Mouse (Mus musculus) lung, adult 2 months (tissue): ENCODE results near the gene Galnt16. TPM values are rescaled to one million over a fixed set of nuclear protein-coding genes. Genes with fewer than 3 reads are reported as not detected.

Source experiments
- DNase-seq: peaks from one replicate; pipeline ENCODE4 v3.0.0; 2022
- H3K4me1 ChIP-seq: fragments of 200-500 bp; 2 replicates; pipeline ENCODE4 v1.6.1; 2011; ENCODE audit warnings: low read length; ENCODE audit not compliant: control insufficient read depth, insufficient read depth
- H3K4me3 ChIP-seq: fragments of 200-500 bp; replicated peaks from 2 replicates; pipeline ENCODE3; 2011; ENCODE audit warnings: low read depth, mild to moderate bottlenecking, control low read depth, low read length; ENCODE audit errors: extremely low read depth
- CTCF ChIP-seq: fragments of 200-500 bp; IDR thresholded peaks from 2 replicates; pipeline ENCODE4 v1.5.1; 2011; ENCODE audit warnings: mild to moderate bottlenecking, low read length, control low read depth; ENCODE audit not compliant: insufficient read depth
- POLR2A ChIP-seq: fragments of 200-500 bp; IDR thresholded peaks from 2 replicates; pipeline ENCODE4 v1.6.1; 2011; ENCODE audit warnings: low read depth, mild to moderate bottlenecking, control low read depth, low read length, borderline replicate concordance; ENCODE audit errors: extremely low read depth
- WGBS: fragments of 180-500 bp; shearing (Covaris S2); methylation state at CpG from one replicate; pipeline ENCODE4 v1.1.7; 2018; 5-methylcytosine and 5-hydroxymethylcytosine counted together
- polyA plus RNA-seq: library from polyadenylated mRNA; depleted of rRNA; stranded (reverse); fragments of >200 nt; gene quantifications from 2 replicates; pipeline ENCODE4 v1.2.3, GENCODE M21; 2012; rRNA removed

The Galnt16 gene
- polyA plus RNA-seq, 1 experiment = 2.6 TPM

DNA sequence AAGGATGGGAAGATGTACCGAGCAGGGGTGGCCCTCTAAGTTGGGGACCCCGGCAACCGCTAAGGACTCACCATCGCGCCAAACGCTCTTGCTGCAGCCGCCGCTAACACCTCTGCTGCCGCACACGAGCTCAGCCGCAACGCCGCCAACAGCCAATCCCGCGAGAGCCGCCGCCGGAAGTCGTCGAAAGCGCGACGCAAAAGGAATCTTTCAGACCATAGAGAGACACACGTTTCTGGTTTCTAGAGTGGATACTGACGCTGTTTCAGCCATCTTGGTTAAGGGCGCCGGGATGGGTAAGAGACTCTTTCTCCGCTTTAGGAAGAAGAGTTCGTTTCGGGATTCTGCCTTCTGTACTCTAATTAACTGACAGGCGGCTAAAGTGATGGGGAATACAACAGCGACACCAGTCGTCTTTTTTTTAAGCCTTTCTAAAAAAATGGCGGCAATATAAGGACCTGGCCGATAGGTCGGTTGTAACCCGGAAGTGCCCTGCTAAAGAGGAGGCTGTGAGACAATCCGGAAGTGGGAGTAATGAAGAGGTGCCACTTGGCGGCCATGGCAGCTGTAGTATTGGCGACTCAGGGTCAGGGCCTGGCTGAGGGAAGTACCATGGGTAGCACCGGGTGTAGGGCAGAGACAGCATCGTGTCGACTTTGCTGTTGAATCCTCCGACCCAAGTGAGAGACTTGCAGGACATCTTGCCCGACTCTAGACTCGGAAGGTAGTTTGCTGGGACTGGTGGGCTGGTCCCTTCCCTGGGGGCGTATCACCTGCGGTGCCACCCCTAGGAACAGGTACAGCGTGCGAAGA is 125.8 kb downstream of the Galnt16 start, which contains the start of the genes Slc39a9 and Erh:
Gene Slc39a9 (plus strand): TSS at position 191 of the 813 bp plus-strand sequence.
Gene Erh (minus strand): TSS at position 649 of the 813 bp plus-strand sequence.
- Histone ChIP-seq H3K4me1 (peaks cover 14% of the 10 kb centered on the region; the same call in 1 of the 2 replicates), H3K4me3 (peak within 1 kb of the TSS; percentile 93)
- DNase-seq = peak; percentile 94
- TF ChIP-seq CTCF (no peak), POLR2A (peak; percentile 75; the same call in 1 of the 2 replicates)
- WGBS = under 1% methylated on average over 50 of the region's 50 CpGs

GRCm38 (mm10) chr12:80644506-80644868 is 126.4 kb downstream of the Galnt16 start:
- DNase-seq = no peak

GRCm38 (mm10) chr12:80646377-80646776 is 128.3 kb downstream of the Galnt16 start:
- 61% methylated on average over 3 of the region's 3 CpGs for WGBS
- Histone ChIP-seq H3K4me1 (peaks cover 18% of the 10 kb centered on the region), H3K4me3 (no peak overlapping the region)
- TF ChIP-seq CTCF = no peak
- TF ChIP-seq POLR2A = no peak
- no peak for DNase-seq

More at GRCm38 (mm10) chr12:80644506-80644868, 126.4 kb downstream of the Galnt16 start:
- WGBS = 2% methylated on average over 18 of the region's 18 CpGs
- Histone ChIP-seq H3K4me3 (peak overlapping the region; percentile 93), H3K4me1 (peaks cover 16% of the 10 kb centered on the region; the same call in 1 of the 2 replicates)
- TF ChIP-seq CTCF (no peak), POLR2A (no peak)

DNA sequence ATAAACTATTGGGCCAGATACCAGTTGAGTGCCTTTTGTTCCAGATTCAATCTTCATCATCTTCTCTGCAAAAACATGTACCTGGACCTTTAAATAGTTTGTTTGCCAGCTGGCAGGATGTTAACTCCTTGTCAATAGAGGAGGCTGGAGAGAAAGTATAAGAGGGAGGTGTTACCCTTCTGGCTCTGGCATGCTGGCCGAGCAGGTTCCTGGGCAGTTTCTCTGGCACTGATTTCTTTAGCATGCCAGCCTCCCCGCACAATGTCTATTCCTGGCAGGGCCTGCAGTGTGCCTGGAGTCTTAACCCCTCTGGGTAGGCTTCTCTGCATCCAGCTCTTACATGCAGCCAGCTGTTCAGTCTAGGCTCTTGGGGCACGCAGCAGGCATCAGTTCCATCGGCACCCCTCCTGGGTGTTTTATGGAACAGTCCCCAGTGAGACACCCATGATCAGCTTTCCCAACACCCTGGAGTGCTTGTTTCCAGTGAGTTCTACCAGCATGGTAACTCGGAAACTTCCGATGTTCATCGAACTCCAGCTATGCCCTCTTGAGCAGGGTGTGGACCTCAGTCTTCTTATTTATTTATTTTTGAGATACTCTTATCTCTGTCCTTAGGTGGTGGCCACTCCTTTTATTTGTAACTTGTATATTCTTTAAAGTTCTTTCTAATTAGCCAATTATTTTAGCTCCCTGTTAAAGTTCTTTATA is 136.0 kb downstream of the Galnt16 start:
- Histone ChIP-seq H3K4me3 (no peak overlapping the region), H3K4me1 (peaks cover 5% of the 10 kb centered on the region)
- 57% methylated on average over 7 of the region's 7 CpGs for WGBS
- TF ChIP-seq CTCF (no peak), POLR2A (peak; percentile 16; the same call in 1 of the 2 replicates)
- peak; percentile 66 for DNase-seq

- no peak for TF ChIP-seq CTCF
- no peak for TF ChIP-seq POLR2A
- 60% methylated on average over 3 of the region's 3 CpGs for WGBS
- DNase-seq = no peak
These were observed 136.6 kb downstream of the Galnt16 start for GRCm38 (mm10) chr12:80654659-80655025.

GRCm38 (mm10) chr12:80658661-80659060 is 140.6 kb downstream of the Galnt16 start:
- TF ChIP-seq POLR2A (no peak), CTCF (no peak)
- 56% methylated on average over 6 of the region's 6 CpGs for WGBS
- DNase-seq = no peak
- H3K4me3 ChIP-seq = no peak overlapping the region
- peaks cover 2% of the 10 kb centered on the region for H3K4me1 ChIP-seq

More at GRCm38 (mm10) chr12:80654659-80655025, 136.6 kb downstream of the Galnt16 start:
- H3K4me3 ChIP-seq = no peak overlapping the region
- H3K4me1 ChIP-seq = peaks cover 5% of the 10 kb centered on the region

GRCm38 (mm10) chr12:80662322-80662721 is 144.2 kb downstream of the Galnt16 start:
- Histone ChIP-seq H3K4me3 (no peak overlapping the region), H3K4me1 (no peaks in the 10 kb centered on the region; the same call in 1 of the 2 replicates)
- no peak for DNase-seq
- TF ChIP-seq CTCF (no peak), POLR2A (no peak)
- 67% methylated on average over 10 of the region's 10 CpGs for WGBS

- no peak for DNase-seq
- Histone ChIP-seq H3K4me3 (no peak overlapping the region), H3K4me1 (no peaks in the 10 kb centered on the region)
- 32% methylated on average over 2 of the region's 2 CpGs for WGBS
- TF ChIP-seq POLR2A = no peak
- TF ChIP-seq CTCF = no peak
These were observed 145.9 kb downstream of the Galnt16 start for GRCm38 (mm10) chr12:80663935-80664334.

DNA sequence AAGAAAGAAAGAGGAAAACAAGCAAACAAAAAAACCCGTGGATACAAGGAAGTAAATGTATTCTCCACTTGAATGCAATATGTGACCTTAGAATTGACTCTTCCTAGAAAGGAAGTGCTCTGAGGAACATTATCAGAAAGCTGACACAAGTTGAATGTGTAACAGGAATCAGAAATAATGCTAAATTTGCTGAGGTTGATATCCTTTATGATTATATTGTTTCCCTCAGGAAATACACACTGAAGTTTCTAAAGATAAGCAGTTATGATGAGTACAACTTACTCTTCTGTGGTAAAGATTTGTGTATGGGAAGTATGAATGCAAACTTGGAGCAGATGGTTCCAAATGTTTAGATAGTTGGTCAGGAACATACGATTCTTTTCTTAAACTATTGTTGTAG is 150.3 kb downstream of the Galnt16 start:
- H3K4me3 ChIP-seq = no peak overlapping the region
- TF ChIP-seq POLR2A (no peak), CTCF (no peak)
- H3K4me1 ChIP-seq = no peaks in the 10 kb centered on the region
- WGBS = 45% methylated on average over 2 of the region's 2 CpGs
- no peak for DNase-seq

- no peak overlapping the region for H3K4me3 ChIP-seq
- WGBS = 7% methylated on average over 3 of the region's 3 CpGs
- TF ChIP-seq CTCF = peak; percentile 70
- no peak for TF ChIP-seq POLR2A
- peak; percentile 46 for DNase-seq
- no peaks in the 10 kb centered on the region for H3K4me1 ChIP-seq
These were observed 155.1 kb downstream of the Galnt16 start for GRCm38 (mm10) chr12:80673170-80673569.

Other genes with a start within 250 kb of the Galnt16 start
- gene Dcaf5, start 81.7 kb upstream of the Galnt16 start, polyA plus RNA-seq = 18.6 and 19.9 TPM in 2 replicates
- 10.9 and 15.3 TPM in 2 replicates for gene Exd2, start 55.2 kb upstream of the Galnt16 start, polyA plus RNA-seq
- 49.8 and 63.9 TPM in 2 replicates for gene Slc39a9, start 125.6 kb downstream of the Galnt16 start, polyA plus RNA-seq
- 15.2 and 20.7 TPM in 2 replicates for gene Erh, start 126.1 kb downstream of the Galnt16 start, polyA plus RNA-seq
- gene Plekhd1, start 174.3 kb downstream of the Galnt16 start, polyA plus RNA-seq = 20.3 and 20.5 TPM in 2 replicates
- not detected in 2 replicates for gene Ccdc177, start 242.4 kb downstream of the Galnt16 start, polyA plus RNA-seq